Mouse (Mus musculus): ENCODE data around the gene Sh2d1b1.

Sh2d1b1 gene

DNA sequence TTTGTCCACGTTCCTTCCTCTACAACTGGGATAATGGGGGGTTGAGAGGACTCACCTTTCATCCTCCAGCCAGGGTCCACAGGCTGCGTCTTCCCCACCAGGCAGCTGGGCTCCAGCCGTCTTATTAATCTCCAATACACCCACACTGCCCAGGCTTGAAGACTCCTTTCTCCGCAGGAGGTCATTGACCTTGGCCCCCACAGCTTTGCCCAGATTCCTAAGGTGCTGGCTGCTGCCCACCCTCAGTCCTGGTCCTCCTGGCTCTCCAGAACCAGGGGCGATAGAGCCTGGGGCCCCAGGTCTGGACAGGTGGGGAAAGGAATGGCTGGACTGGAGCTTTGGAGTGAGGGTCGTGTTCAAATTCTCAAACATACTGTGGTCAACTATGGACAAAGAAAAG is 25.3 kb downstream of the Sh2d1b1 start:
- H3K36me3 ChIP-seq (ENCODE audit: control insufficient read depth, insufficient read depth, low read length, poor library complexity, severe bottlenecking): no peaks in the 10 kb centered on the region
- no peaks in the 10 kb centered on the region for H3K27me3 ChIP-seq (ENCODE audit: control insufficient read depth, insufficient read depth, low read length, poor library complexity, severe bottlenecking)
- no peak for DNase-seq (ENCODE audit: low read depth, low spot score)

GRCm38 (mm10) chr1:170303103-170303502 is 26.0 kb downstream of the Sh2d1b1 start:
- H3K36me3 ChIP-seq (ENCODE audit: control insufficient read depth, insufficient read depth, low read length, poor library complexity, severe bottlenecking): no peaks in the 10 kb centered on the region
- no peak for DNase-seq (ENCODE audit: low read depth, low spot score)
- no peaks in the 10 kb centered on the region for H3K27me3 ChIP-seq (ENCODE audit: control insufficient read depth, insufficient read depth, low read length, poor library complexity, severe bottlenecking)

GRCm38 (mm10) chr1:170305002-170305401 is 27.9 kb downstream of the Sh2d1b1 start:
- DNase-seq (ENCODE audit: low read depth, low spot score): no peak
- Histone ChIP-seq H3K36me3 (ENCODE audit: control insufficient read depth, insufficient read depth, low read length, poor library complexity, severe bottlenecking) (no peaks in the 10 kb centered on the region), H3K27me3 (ENCODE audit: control insufficient read depth, insufficient read depth, low read length, poor library complexity, severe bottlenecking) (no peaks in the 10 kb centered on the region)

GRCm38 (mm10) chr1:170306232-170306631 is 29.1 kb downstream of the Sh2d1b1 start, which contains the start of gene Gm7694:
Gm7694 (minus strand) TSS chr1:170306332.
- no peaks in the 10 kb centered on the region for H3K36me3 ChIP-seq (ENCODE audit: control insufficient read depth, insufficient read depth, low read length, poor library complexity, severe bottlenecking)
- no peak for DNase-seq (ENCODE audit: low read depth, low spot score)
- H3K27me3 ChIP-seq (ENCODE audit: control insufficient read depth, insufficient read depth, low read length, poor library complexity, severe bottlenecking): no peaks in the 10 kb centered on the region

DNA sequence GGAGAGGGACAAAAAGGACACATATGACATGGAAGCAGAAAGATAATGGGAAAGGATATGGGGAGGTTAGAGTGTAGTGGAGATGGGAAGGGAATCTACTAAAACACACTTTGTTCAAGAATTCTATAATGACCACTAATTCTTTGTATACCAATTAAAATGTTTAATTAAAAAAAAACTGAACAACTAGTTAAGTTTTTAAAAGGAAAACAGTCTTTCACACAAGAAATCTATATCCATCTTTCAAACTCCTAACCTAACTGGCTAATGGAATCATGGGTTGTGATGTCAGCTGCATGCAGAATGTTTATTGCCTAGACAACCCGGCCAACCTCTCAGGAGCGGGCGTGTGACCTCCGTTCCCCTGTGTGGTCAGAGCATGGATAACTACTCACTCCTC is 31.4 kb downstream of the Sh2d1b1 start, which contains the start of gene Spata46:
Gene Spata46, plus strand, starts transcription at position 301 of the 400 bp plus-strand sequence.
- no peaks in the 10 kb centered on the region for H3K27me3 ChIP-seq (ENCODE audit: control insufficient read depth, insufficient read depth, low read length, poor library complexity, severe bottlenecking)
- no peak for DNase-seq (ENCODE audit: low read depth, low spot score)
- no peaks in the 10 kb centered on the region for H3K36me3 ChIP-seq (ENCODE audit: control insufficient read depth, insufficient read depth, low read length, poor library complexity, severe bottlenecking)

- no peaks in the 10 kb centered on the region for H3K36me3 ChIP-seq (ENCODE audit: control insufficient read depth, insufficient read depth, low read length, poor library complexity, severe bottlenecking)
- DNase-seq (ENCODE audit: low read depth, low spot score): no peak
- no peaks in the 10 kb centered on the region for H3K27me3 ChIP-seq (ENCODE audit: control insufficient read depth, insufficient read depth, low read length, poor library complexity, severe bottlenecking)
These were observed 34.3 kb downstream of the Sh2d1b1 start for GRCm38 (mm10) chr1:170311431-170311830.

GRCm38 (mm10) chr1:170322046-170322445 is 44.9 kb downstream of the Sh2d1b1 start:
- no peaks in the 10 kb centered on the region for H3K27me3 ChIP-seq (ENCODE audit: control insufficient read depth, insufficient read depth, low read length, poor library complexity, severe bottlenecking)
- no peaks in the 10 kb centered on the region for H3K36me3 ChIP-seq (ENCODE audit: control insufficient read depth, insufficient read depth, low read length, poor library complexity, severe bottlenecking)
- DNase-seq (ENCODE audit: low read depth, low spot score): no peak

- Histone ChIP-seq H3K36me3 (ENCODE audit: control insufficient read depth, insufficient read depth, low read length, poor library complexity, severe bottlenecking) (no peaks in the 10 kb centered on the region), H3K27me3 (ENCODE audit: control insufficient read depth, insufficient read depth, low read length, poor library complexity, severe bottlenecking) (no peaks in the 10 kb centered on the region)
- no peak for DNase-seq (ENCODE audit: low read depth, low spot score)
These were observed 45.9 kb downstream of the Sh2d1b1 start for GRCm38 (mm10) chr1:170323001-170323400.

GRCm38 (mm10) chr1:170324312-170324711 is 47.2 kb downstream of the Sh2d1b1 start:
- no peaks in the 10 kb centered on the region for H3K27me3 ChIP-seq (ENCODE audit: control insufficient read depth, insufficient read depth, low read length, poor library complexity, severe bottlenecking)
- no peaks in the 10 kb centered on the region for H3K36me3 ChIP-seq (ENCODE audit: control insufficient read depth, insufficient read depth, low read length, poor library complexity, severe bottlenecking)
- no peak for DNase-seq (ENCODE audit: low read depth, low spot score)

DNA sequence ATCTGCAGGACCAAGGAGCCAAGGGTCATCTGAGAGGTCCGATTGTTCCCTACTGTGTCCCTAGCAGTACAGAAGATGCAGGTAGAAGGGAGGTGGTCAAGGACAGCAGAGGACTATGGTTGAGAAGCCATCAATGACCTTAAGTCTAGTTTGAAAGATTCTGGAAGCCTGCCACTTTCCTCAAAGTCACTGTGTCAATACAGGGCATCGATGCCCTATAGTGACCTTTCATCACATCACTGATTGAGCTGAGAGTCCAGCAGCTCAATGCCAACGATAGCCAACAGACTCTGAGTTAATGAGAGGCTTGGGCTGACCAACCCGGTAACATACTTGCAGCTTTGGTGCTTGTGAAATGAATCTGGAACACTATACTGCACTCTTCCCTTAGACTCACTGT is 48.2 kb downstream of the Sh2d1b1 start:
- Histone ChIP-seq H3K36me3 (ENCODE audit: control insufficient read depth, insufficient read depth, low read length, poor library complexity, severe bottlenecking) (no peaks in the 10 kb centered on the region), H3K27me3 (ENCODE audit: control insufficient read depth, insufficient read depth, low read length, poor library complexity, severe bottlenecking) (no peaks in the 10 kb centered on the region)
- no peak for DNase-seq (ENCODE audit: low read depth, low spot score)

DNA sequence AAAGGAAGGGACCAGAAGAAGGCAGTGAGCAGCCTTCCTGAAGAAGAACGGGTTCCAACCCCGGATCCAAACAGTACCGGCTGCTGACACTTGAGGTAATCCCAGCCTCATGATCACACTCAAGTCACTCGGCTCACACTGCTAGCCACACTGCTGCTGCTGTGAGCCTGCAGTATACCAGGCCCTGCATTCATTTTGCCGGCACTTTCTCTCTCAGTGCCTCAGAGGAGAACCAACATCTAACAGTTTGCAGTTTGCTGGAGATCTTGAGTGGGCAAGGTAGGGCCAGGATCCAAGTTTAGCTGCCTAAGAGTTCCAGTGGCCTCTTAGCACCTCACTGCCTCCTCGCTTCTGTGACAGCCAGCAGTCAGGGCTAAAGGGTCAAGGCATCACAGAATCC is 54.8 kb downstream of the Sh2d1b1 start:
- H3K27me3 ChIP-seq (ENCODE audit: control insufficient read depth, insufficient read depth, low read length, poor library complexity, severe bottlenecking): no peaks in the 10 kb centered on the region
- no peaks in the 10 kb centered on the region for H3K36me3 ChIP-seq (ENCODE audit: control insufficient read depth, insufficient read depth, low read length, poor library complexity, severe bottlenecking)
- no peak for DNase-seq (ENCODE audit: low read depth, low spot score)

- Histone ChIP-seq H3K27me3 (ENCODE audit: control insufficient read depth, insufficient read depth, low read length, poor library complexity, severe bottlenecking) (no peaks in the 10 kb centered on the region), H3K36me3 (ENCODE audit: control insufficient read depth, insufficient read depth, low read length, poor library complexity, severe bottlenecking) (no peaks in the 10 kb centered on the region)
- DNase-seq (ENCODE audit: low read depth, low spot score): no peak
These were observed 55.7 kb downstream of the Sh2d1b1 start for GRCm38 (mm10) chr1:170332775-170333174.
